Mouse (Mus musculus) liver, embryonic 13.5 days (tissue): ENCODE results near the gene Pcdh15. TPM values are rescaled to one million over a fixed set of nuclear protein-coding genes. Genes with fewer than 3 reads are reported as not detected.

ENCODE experiments used
- ATAC-seq: fragments of 200-750 bp; cut with Nextera tagmentation; 2 replicates; pipeline ENCODE4 v1.8.0; 2017; ENCODE audit warnings: low read depth, mild to moderate bottlenecking, moderate number of reproducible peaks, moderate library complexity
- DNase-seq: peaks from one replicate; pipeline ENCODE4 v3.0.0; 2022
- H3K27ac ChIP-seq: fragments of 300-500 bp; sonication (generic); 2 replicates; pipeline ENCODE4 v1.5.1; 2015; ENCODE audit warnings: moderate library complexity, mild to moderate bottlenecking, inconsistent platforms
- H3K27me3 ChIP-seq: fragments of 300-500 bp; sonication (generic); 2 replicates; pipeline ENCODE4 v1.6.1; 2015; ENCODE audit warnings: mild to moderate bottlenecking, inconsistent platforms
- H3K36me3 ChIP-seq: fragments of 300-500 bp; sonication (generic); 2 replicates; pipeline ENCODE4 v1.6.1; 2015; ENCODE audit warnings: mild to moderate bottlenecking, inconsistent platforms
- H3K4me1 ChIP-seq: fragments of 300-500 bp; sonication (generic); replicated peaks from 2 replicates; pipeline ENCODE4 v1.6.1; 2015; ENCODE audit warnings: inconsistent platforms
- H3K4me2 ChIP-seq: fragments of 300-500 bp; sonication (generic); 2 replicates; pipeline ENCODE4 v1.6.1; 2015; ENCODE audit warnings: inconsistent platforms, mild to moderate bottlenecking, moderate library complexity
- H3K4me3 ChIP-seq: fragments of 300-500 bp; sonication (generic); replicated peaks from 2 replicates; pipeline ENCODE4 v1.5.1; 2015; ENCODE audit warnings: mild to moderate bottlenecking, inconsistent platforms
- H3K9ac ChIP-seq: fragments of 300-500 bp; sonication (generic); 2 replicates; pipeline ENCODE4 v1.6.1; 2015; ENCODE audit warnings: mild to moderate bottlenecking, inconsistent platforms
- H3K9me3 ChIP-seq: fragments of 300-500 bp; sonication (generic); replicated peaks from 2 replicates; pipeline ENCODE4 v1.6.1; 2016; ENCODE audit warnings: inconsistent platforms
- WGBS: fragments of 180-500 bp; shearing (Covaris S2); methylation state at CpG from one replicate; pipeline ENCODE4 v1.1.7; 2015; ENCODE audit not compliant: insufficient replicate concordance; 5-methylcytosine and 5-hydroxymethylcytosine counted together
- polyA plus RNA-seq: library from polyadenylated mRNA; unstranded; fragments of >200 nt; fragmentation: Nextera tagmentation; extraction: Ambion mirVana; gene quantifications from 2 replicates; pipeline ENCODE4 v1.2.1, GENCODE M21; 2015

Pcdh15 gene
- polyA plus RNA-seq, 1 experiment from 2014 or later: 0.13 TPM

GRCm38 (mm10) chr10:73574711-73575297 lies 475.7 kb downstream of the Pcdh15 start:
- Histone ChIP-seq H3K27ac (no peak overlapping the region), H3K27me3 (no peaks in the 10 kb centered on the region), H3K9ac (no peak overlapping the region), H3K9me3 (no peaks in the 10 kb centered on the region), H3K4me1 (no peaks in the 10 kb centered on the region), H3K4me3 (no peak overlapping the region), H3K4me2 (no peak overlapping the region), H3K36me3 (no peaks in the 10 kb centered on the region)
- WGBS: 81% methylated on average over 5 of the region's 5 CpGs
- ATAC-seq: no peak
- DNase-seq: no peak

- Histone ChIP-seq H3K4me3 (no peak overlapping the region), H3K27me3 (no peaks in the 10 kb centered on the region), H3K4me1 (no peaks in the 10 kb centered on the region), H3K4me2 (no peak overlapping the region), H3K36me3 (no peaks in the 10 kb centered on the region), H3K9me3 (no peaks in the 10 kb centered on the region), H3K27ac (no peak overlapping the region), H3K9ac (no peak overlapping the region)
- 74% methylated on average over 1 of the region's 1 CpGs for WGBS
- no peak for DNase-seq
- ATAC-seq: no peak
These were observed 568.4 kb downstream of the Pcdh15 start for GRCm38 (mm10) chr10:73667501-73667900.

- Histone ChIP-seq H3K9me3 (no peaks in the 10 kb centered on the region), H3K4me2 (no peak overlapping the region), H3K4me1 (no peaks in the 10 kb centered on the region), H3K4me3 (no peak overlapping the region), H3K27me3 (no peaks in the 10 kb centered on the region), H3K9ac (no peak overlapping the region), H3K27ac (no peak overlapping the region), H3K36me3 (no peaks in the 10 kb centered on the region)
- WGBS: 54% methylated on average over 5 of the region's 5 CpGs
- ATAC-seq: no peak
- DNase-seq: no peak
These were observed 601.6 kb downstream of the Pcdh15 start for GRCm38 (mm10) chr10:73700519-73701286.

GRCm38 (mm10) chr10:73725566-73726240 lies 626.6 kb downstream of the Pcdh15 start:
- Histone ChIP-seq H3K4me3 (no peak overlapping the region), H3K27me3 (no peaks in the 10 kb centered on the region), H3K4me1 (no peaks in the 10 kb centered on the region), H3K27ac (no peak overlapping the region), H3K9me3 (no peaks in the 10 kb centered on the region), H3K9ac (no peak overlapping the region), H3K4me2 (no peak overlapping the region), H3K36me3 (no peaks in the 10 kb centered on the region)
- DNase-seq: no peak
- ATAC-seq: no peak
- 67% methylated on average over 7 of the region's 7 CpGs for WGBS

GRCm38 (mm10) chr10:73733246-73733645 lies 634.1 kb downstream of the Pcdh15 start:
- 67% methylated on average over 7 of the region's 7 CpGs for WGBS
- H3K4me1 ChIP-seq: no peaks in the 10 kb centered on the region
- no peak overlapping the region for H3K9ac ChIP-seq
- no peak for ATAC-seq
- no peak for DNase-seq
- no peaks in the 10 kb centered on the region for H3K9me3 ChIP-seq
- no peaks in the 10 kb centered on the region for H3K36me3 ChIP-seq
- no peak overlapping the region for H3K4me3 ChIP-seq
- no peak overlapping the region for H3K4me2 ChIP-seq
- no peak overlapping the region for H3K27ac ChIP-seq
- no peaks in the 10 kb centered on the region for H3K27me3 ChIP-seq

GRCm38 (mm10) chr10:73749021-73749420 lies 649.9 kb downstream of the Pcdh15 start:
- 48% methylated on average over 2 of the region's 2 CpGs for WGBS
- DNase-seq: no peak
- H3K36me3 ChIP-seq: no peaks in the 10 kb centered on the region

GRCm38 (mm10) chr10:73753876-73754275 lies 654.7 kb downstream of the Pcdh15 start:
- ATAC-seq (no peak), DNase-seq (no peak)
- no peak overlapping the region for H3K9ac ChIP-seq
- H3K27ac ChIP-seq: no peak overlapping the region
- H3K27me3 ChIP-seq: no peaks in the 10 kb centered on the region
- no peaks in the 10 kb centered on the region for H3K9me3 ChIP-seq
- H3K4me2 ChIP-seq: no peak overlapping the region
- no peak overlapping the region for H3K4me3 ChIP-seq
- H3K36me3 ChIP-seq: no peaks in the 10 kb centered on the region
- 28% methylated on average over 3 of the region's 3 CpGs for WGBS
- H3K4me1 ChIP-seq: no peaks in the 10 kb centered on the region

More at GRCm38 (mm10) chr10:73749021-73749420, 649.9 kb downstream of the Pcdh15 start:
- H3K27me3 ChIP-seq: no peaks in the 10 kb centered on the region
- H3K4me2 ChIP-seq: no peak overlapping the region
- H3K9me3 ChIP-seq: no peaks in the 10 kb centered on the region
- H3K9ac ChIP-seq: no peak overlapping the region
- ATAC-seq: no peak
- no peak overlapping the region for H3K27ac ChIP-seq
- H3K4me3 ChIP-seq: no peak overlapping the region
- no peaks in the 10 kb centered on the region for H3K4me1 ChIP-seq

GRCm38 (mm10) chr10:73782945-73783344 lies 683.8 kb downstream of the Pcdh15 start:
- no peak overlapping the region for H3K9ac ChIP-seq
- WGBS: 39% methylated on average over 4 of the region's 4 CpGs
- no peaks in the 10 kb centered on the region for H3K27me3 ChIP-seq
- ATAC-seq: no peak
- 0 out of 2 replicates have a peak, but pooled peaks cover 3% of the 10 kb centered on the region for H3K9me3 ChIP-seq
- no peaks in the 10 kb centered on the region for H3K36me3 ChIP-seq
- H3K4me1 ChIP-seq: no peaks in the 10 kb centered on the region
- no peak overlapping the region for H3K4me3 ChIP-seq
- no peak overlapping the region for H3K4me2 ChIP-seq
- no peak overlapping the region for H3K27ac ChIP-seq
- DNase-seq: no peak

- Histone ChIP-seq H3K4me3 (no peak overlapping the region), H3K9me3 (0 out of 2 replicates have a peak, but pooled peaks cover 3% of the 10 kb centered on the region), H3K4me2 (no peak overlapping the region), H3K4me1 (no peaks in the 10 kb centered on the region), H3K27me3 (no peaks in the 10 kb centered on the region), H3K9ac (no peak overlapping the region), H3K36me3 (no peaks in the 10 kb centered on the region), H3K27ac (no peak overlapping the region)
- no peak for DNase-seq
- 67% methylated on average over 3 of the region's 3 CpGs for WGBS
- no peak for ATAC-seq
These were observed 689.0 kb downstream of the Pcdh15 start for GRCm38 (mm10) chr10:73788163-73788562.

GRCm38 (mm10) chr10:73805069-73805468 lies 705.9 kb downstream of the Pcdh15 start:
- Histone ChIP-seq H3K9me3 (0 out of 2 replicates have a peak, but pooled peaks cover 5% of the 10 kb centered on the region), H3K27ac (no peak overlapping the region), H3K27me3 (no peaks in the 10 kb centered on the region), H3K4me3 (no peak overlapping the region), H3K9ac (no peak overlapping the region), H3K4me1 (no peaks in the 10 kb centered on the region), H3K4me2 (no peak overlapping the region), H3K36me3 (no peaks in the 10 kb centered on the region)
- ATAC-seq (no peak), DNase-seq (no peak)
- WGBS: 65% methylated on average over 4 of the region's 4 CpGs

- DNase-seq: no peak
- no peak overlapping the region for H3K9ac ChIP-seq
- 0 out of 2 replicates have a peak, but pooled peaks cover 5% of the 10 kb centered on the region for H3K9me3 ChIP-seq
- H3K4me3 ChIP-seq: no peak overlapping the region
- H3K27ac ChIP-seq: no peak overlapping the region
- WGBS: 50% methylated on average over 8 of the region's 8 CpGs
- H3K4me1 ChIP-seq: no peaks in the 10 kb centered on the region
- H3K4me2 ChIP-seq: no peak overlapping the region
- no peaks in the 10 kb centered on the region for H3K27me3 ChIP-seq
- no peaks in the 10 kb centered on the region for H3K36me3 ChIP-seq
- no peak for ATAC-seq
These were observed 713.2 kb downstream of the Pcdh15 start for GRCm38 (mm10) chr10:73812311-73812710.
